Mouse (Mus musculus) liver, embryonic 14.5 days (tissue): ENCODE measurements around the gene Klhl6.
"Not testable (repeated sequence)": the region's sequence is repeated elsewhere in the genome, so short reads cannot be mapped to it uniquely, and the experiment has no call there.

Experiments used
- CTCF ChIP-seq: IDR thresholded peaks from 2 replicates; pipeline ENCODE4 v1.5.1; 2016; ENCODE audit warnings: antibody characterized with exemption, low read depth, control low read depth
- EP300 ChIP-seq: IDR thresholded peaks from 2 replicates; pipeline ENCODE4 v1.6.1; 2016; ENCODE audit warnings: antibody characterized with exemption, low read depth

GRCm38 (mm10) chr16:19996913-19997312 is 14.1 kb upstream of the Klhl6 start:
- TF ChIP-seq CTCF, EP300: not testable (repeated sequence)
